Mouse (Mus musculus) heart, postnatal 0 days (tissue): ENCODE data around the gene Cit. TPM values are rescaled to one million over a fixed set of nuclear protein-coding genes. Genes with fewer than 3 reads are reported as not detected.

Source experiments
- ATAC-seq: fragments of 200-750 bp; cut with Nextera tagmentation; 2 replicates; pipeline ENCODE4 v1.8.0; 2017; ENCODE audit warnings: low read depth, moderate number of reproducible peaks, moderate library complexity; ENCODE audit not compliant: insufficient read depth
- DNase-seq: peaks from one replicate; pipeline ENCODE4 v3.0.0-alpha.2; 2016; ENCODE audit warnings: low spot score
- H3K27ac ChIP-seq: fragments of 300-500 bp; sonication (generic); 2 replicates; pipeline ENCODE4 v1.5.1; 2014; ENCODE audit warnings: low read depth, mild to moderate bottlenecking
- H3K27me3 ChIP-seq: fragments of 300-500 bp; sonication (generic); 2 replicates; pipeline ENCODE4 v1.6.1; 2014; ENCODE audit warnings: low read length, mixed read lengths; ENCODE audit not compliant: control insufficient read depth, insufficient read depth
- H3K36me3 ChIP-seq: fragments of 300-500 bp; sonication (generic); replicated peaks from 2 replicates; pipeline ENCODE4 v1.6.1; 2014; ENCODE audit warnings: low read length, mixed read lengths; ENCODE audit not compliant: control insufficient read depth, insufficient read depth
- H3K4me1 ChIP-seq: fragments of 300-500 bp; sonication (generic); 2 replicates; pipeline ENCODE4 v1.6.1; 2014; ENCODE audit warnings: antibody characterized with exemption; ENCODE audit not compliant: control insufficient read depth, insufficient read depth
- H3K4me2 ChIP-seq: fragments of 300-500 bp; sonication (generic); 2 replicates; pipeline ENCODE4 v1.6.1; 2014; ENCODE audit warnings: low read depth, mild to moderate bottlenecking, low read length, moderate library complexity
- H3K4me3 ChIP-seq: fragments of 300-500 bp; sonication (generic); 2 replicates; pipeline ENCODE4 v1.5.1; 2014; ENCODE audit warnings: low read depth, low read length
- H3K9ac ChIP-seq: fragments of 300-500 bp; sonication (generic); replicated peaks from 2 replicates; pipeline ENCODE4 v1.6.1; 2014; ENCODE audit warnings: low read depth, low read length, mixed read lengths
- H3K9me3 ChIP-seq: fragments of 300-500 bp; sonication (generic); replicated peaks from 2 replicates; pipeline ENCODE4 v1.6.1; 2016; ENCODE audit warnings: low read length; ENCODE audit not compliant: control insufficient read depth
- CTCF ChIP-seq: IDR thresholded peaks from 2 replicates; pipeline ENCODE4 v1.5.1; 2016; ENCODE audit warnings: antibody characterized with exemption, control low read depth, low read depth
- EP300 ChIP-seq: IDR thresholded peaks from 2 replicates; pipeline ENCODE4 v1.6.1; 2016; ENCODE audit warnings: antibody characterized with exemption, low read depth
- WGBS: fragments of 180-500 bp; shearing (Covaris S2); extraction: QIAGEN DNeasy Blood & Tissue Kit; methylation state at CpG from one replicate; pipeline ENCODE4 v1.1.7; 2014; 5-methylcytosine and 5-hydroxymethylcytosine counted together
- polyA plus RNA-seq: library from polyadenylated mRNA; unstranded; fragments of >200 nt; fragmentation: Nextera tagmentation; extraction: Ambion mirVana; gene quantifications from 2 replicates; pipeline ENCODE4 v1.2.1, GENCODE M21; 2015
- total RNA-seq: library from RNA; depleted of rRNA; stranded (reverse); fragments of >200 nt; gene quantifications from 2 replicates; pipeline ENCODE4 v1.2.3, GENCODE M21; 2014; ENCODE audit warnings: low replicate concordance

The Cit gene
- total and polyA plus RNA-seq, 2 experiments from 2014 or later = 4.1 to 11.5 TPM

DNA sequence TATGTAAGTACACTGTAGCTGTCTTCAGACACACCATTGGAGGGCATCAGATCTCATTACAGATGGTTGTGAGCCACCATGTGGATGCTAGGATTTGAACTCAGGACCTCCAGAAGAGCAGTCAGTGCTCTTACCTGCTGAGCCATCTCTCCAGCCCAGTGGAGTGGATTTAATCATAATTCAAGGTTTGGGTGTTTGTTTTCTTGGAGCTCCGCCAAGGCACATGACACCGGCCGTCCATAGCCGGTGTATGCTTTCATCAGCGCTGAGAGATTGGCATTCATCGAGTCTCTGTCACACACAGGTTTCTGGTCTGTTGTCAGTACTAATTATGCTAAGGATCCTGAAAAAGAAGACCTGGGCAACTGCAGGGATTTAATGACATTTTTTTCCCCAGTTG lies 7.0 kb upstream of the Cit start:
- H3K4me3 ChIP-seq = no peak overlapping the region
- H3K9ac ChIP-seq = no peak overlapping the region
- no peaks in the 10 kb centered on the region for H3K27me3 ChIP-seq
- TF ChIP-seq CTCF (no peak), EP300 (no peak)
- no peaks in the 10 kb centered on the region for H3K4me1 ChIP-seq
- no peak overlapping the region for H3K4me2 ChIP-seq
- ATAC-seq (no peak), DNase-seq (no peak)
- H3K36me3 ChIP-seq = no peaks in the 10 kb centered on the region
- WGBS = 43% methylated on average over 6 of the region's 6 CpGs
- no peaks in the 10 kb centered on the region for H3K9me3 ChIP-seq
- no peak overlapping the region for H3K27ac ChIP-seq

DNA sequence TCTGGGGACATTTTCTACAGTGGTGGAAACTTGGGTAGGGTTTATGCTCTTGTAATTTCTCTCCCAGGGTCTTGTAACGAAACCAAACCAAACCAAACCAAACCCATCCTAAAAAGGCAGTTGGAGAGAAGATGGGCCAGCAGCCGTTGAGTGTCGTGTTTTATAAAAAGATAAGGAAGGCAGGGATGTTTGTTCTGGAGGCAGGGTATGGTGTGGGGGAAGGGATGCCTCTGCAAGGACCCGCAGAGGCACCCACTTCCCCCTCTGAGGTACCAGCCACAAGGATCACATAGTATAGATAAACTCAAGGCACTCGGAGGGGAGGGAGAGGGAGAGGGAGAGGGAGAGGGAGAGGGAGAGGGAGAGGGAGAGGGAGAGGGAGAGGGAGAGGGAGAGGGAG lies 4.6 kb upstream of the Cit start:
- Histone ChIP-seq H3K4me2 (no peak overlapping the region), H3K4me3 (no peak overlapping the region), H3K9ac (no peak overlapping the region), H3K9me3 (no peaks in the 10 kb centered on the region), H3K4me1 (peaks cover 9% of the 10 kb centered on the region; the same call in 1 of the 2 replicates), H3K36me3 (no peaks in the 10 kb centered on the region), H3K27me3 (no peaks in the 10 kb centered on the region), H3K27ac (no peak overlapping the region)
- 27% methylated on average over 5 of the region's 5 CpGs for WGBS
- TF ChIP-seq CTCF (no peak), EP300 (no peak)
- ATAC-seq = no peak
- DNase-seq = no peak

DNA sequence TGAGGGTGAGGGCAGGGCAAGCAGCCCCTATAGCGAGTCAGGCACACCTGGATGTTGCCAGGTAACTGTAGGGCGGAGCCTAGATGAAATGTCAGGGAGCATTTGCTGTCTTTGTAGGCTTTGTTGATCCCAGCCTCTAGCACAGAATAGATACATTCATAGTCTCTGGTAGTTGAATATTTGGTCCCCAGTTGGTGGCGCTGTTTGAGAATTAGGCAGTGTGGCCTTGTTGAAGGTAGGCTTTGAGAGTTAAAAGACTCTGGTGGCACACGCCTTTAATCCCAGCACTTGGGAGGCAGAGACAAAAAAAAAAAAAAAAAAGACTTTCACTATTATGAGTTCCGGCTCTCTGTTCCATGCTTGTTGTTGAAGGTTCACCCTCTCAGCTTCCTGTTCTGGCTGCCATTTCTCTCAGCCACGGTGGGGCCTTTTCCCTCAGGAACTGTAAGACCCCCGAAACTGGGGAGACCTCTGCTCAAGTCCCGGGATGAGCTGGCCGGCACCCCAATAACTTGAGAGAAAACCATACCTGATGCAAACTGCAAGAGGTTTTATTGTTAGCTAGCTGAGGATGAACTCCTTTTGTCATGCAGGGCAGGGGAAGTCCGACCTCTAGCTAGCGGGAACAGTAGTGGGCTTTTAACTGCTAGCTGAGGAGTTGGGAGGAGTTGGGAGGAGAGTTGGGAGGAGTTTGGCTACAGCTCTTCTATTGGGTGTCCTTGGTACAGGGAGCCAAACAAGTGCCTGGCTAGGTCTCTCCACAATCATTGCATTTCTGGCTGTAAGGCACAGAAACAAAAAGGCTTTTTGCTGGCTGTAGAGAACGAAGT lies 3.9 kb upstream of the Cit start:
- no peak overlapping the region for H3K27ac ChIP-seq
- no peaks in the 10 kb centered on the region for H3K9me3 ChIP-seq
- no peak overlapping the region for H3K4me2 ChIP-seq
- H3K4me1 ChIP-seq = peaks cover 16% of the 10 kb centered on the region; the same call in 1 of the 2 replicates
- no peak for ATAC-seq
- no peak overlapping the region for H3K4me3 ChIP-seq
- TF ChIP-seq CTCF (no peak), EP300 (no peak)
- no peak overlapping the region for H3K9ac ChIP-seq
- no peaks in the 10 kb centered on the region for H3K36me3 ChIP-seq
- no peak for DNase-seq
- H3K27me3 ChIP-seq = no peaks in the 10 kb centered on the region
- WGBS = 69% methylated on average over 12 of the region's 12 CpGs

DNA sequence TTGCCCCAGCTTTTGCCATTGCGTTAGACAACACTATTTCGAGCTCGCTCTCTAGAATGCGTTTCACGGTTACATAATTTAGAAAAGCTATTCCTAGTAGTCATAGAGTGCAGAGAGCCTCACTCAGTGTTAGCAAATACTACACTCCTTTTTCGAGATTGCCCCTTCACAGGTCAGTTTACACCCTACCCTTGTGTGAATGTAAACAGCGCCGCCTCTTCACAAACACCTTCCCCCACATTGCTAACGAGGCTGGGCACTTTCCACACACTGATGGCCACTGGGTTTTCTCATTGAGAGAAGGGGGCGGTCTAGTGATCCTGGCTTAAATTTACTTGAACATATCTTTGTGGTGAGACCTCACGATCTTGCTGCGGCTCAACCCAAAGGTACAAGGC lies 711 bp upstream of the Cit start:
- DNase-seq = peak; percentile 6
- ATAC-seq = no peak
- Histone ChIP-seq H3K27me3 (no peaks in the 10 kb centered on the region), H3K27ac (peak overlapping the region; percentile 63), H3K4me2 (peak overlapping the region; percentile 78), H3K9ac (peak overlapping the region; percentile 53), H3K4me3 (peak overlapping the region; percentile 60), H3K9me3 (no peaks in the 10 kb centered on the region), H3K4me1 (peaks cover 17% of the 10 kb centered on the region; the same call in 1 of the 2 replicates), H3K36me3 (no peaks in the 10 kb centered on the region; the same call in 1 of the 2 replicates)
- no peak for TF ChIP-seq EP300
- TF ChIP-seq CTCF = no peak
- WGBS = 2% methylated on average over 12 of the region's 12 CpGs

GRCm38 (mm10) chr5:115845635-115846174 lies 627 bp downstream of the Cit start:
- no peaks in the 10 kb centered on the region for H3K27me3 ChIP-seq
- TF ChIP-seq CTCF (no peak), EP300 (no peak)
- H3K9ac ChIP-seq = peak overlapping the region; percentile 62
- 36% methylated on average over 8 of the region's 8 CpGs for WGBS
- peak overlapping the region; percentile 60 for H3K4me3 ChIP-seq
- peaks cover 17% of the 10 kb centered on the region for H3K4me1 ChIP-seq
- ATAC-seq = no peak
- H3K27ac ChIP-seq = no peak overlapping the region
- H3K4me2 ChIP-seq = peak overlapping the region; percentile 78
- DNase-seq = no peak
- no peaks in the 10 kb centered on the region for H3K9me3 ChIP-seq
- peaks cover 9% of the 10 kb centered on the region for H3K36me3 ChIP-seq
